Mouse (Mus musculus) lung, postnatal 0 days (tissue): ENCODE measurements around the gene Derl2.

ENCODE experiments used
- CTCF ChIP-seq: IDR thresholded peaks from 2 replicates; pipeline ENCODE4 v1.5.1; 2016; ENCODE audit warnings: antibody characterized with exemption, mild to moderate bottlenecking
- EP300 ChIP-seq: IDR thresholded peaks from 2 replicates; pipeline ENCODE4 v1.6.1; 2016; ENCODE audit warnings: antibody characterized with exemption, mild to moderate bottlenecking, control low read depth

DNA sequence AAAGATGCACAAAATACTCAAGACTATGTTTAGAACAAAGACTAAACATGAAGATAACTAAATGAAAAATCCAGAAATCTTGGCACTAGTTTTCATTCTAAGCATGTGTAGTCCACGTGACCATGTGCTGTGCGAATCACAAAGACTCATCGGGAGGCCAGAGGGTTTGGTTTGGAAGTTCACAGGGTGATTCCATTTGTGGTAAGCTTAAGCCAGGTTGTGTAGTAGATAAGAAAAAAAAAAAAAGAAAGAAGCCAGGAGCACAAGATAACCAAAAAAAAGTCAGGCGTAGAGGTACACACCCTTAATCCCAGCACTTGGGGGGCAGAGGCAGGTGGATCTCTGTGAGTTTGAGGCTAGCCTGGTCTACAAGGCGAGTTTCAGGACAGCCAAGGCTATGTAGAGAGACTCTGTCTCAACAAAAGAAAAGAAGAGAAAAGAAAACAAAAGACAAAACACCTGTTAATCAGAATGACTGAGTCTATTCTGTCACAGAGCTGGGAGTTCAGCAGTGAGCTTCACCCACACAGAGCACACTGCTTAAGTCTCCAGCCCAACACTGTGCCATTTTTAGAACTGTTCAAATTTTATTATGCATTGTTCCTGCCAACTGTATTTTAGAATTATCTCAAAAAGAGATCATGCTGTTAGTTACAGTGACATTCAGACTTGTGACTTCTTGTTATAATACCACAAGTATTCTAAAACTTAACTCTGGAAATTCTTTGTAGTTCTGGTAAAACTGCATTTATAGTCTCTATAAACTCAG lies 58.7 kb downstream of the Derl2 start:
- no peak for TF ChIP-seq CTCF
- no peak for TF ChIP-seq EP300
